Mouse (Mus musculus): ENCODE data around the gene Dhx30.
A peak's percentile ranks its signal among the peaks of the same experiment; 100 is the strongest.
"Not testable (repeated sequence)": the region's sequence is repeated elsewhere in the genome, so short reads cannot be mapped to it uniquely, and the experiment has no call there.

Gene Dhx30

DNA sequence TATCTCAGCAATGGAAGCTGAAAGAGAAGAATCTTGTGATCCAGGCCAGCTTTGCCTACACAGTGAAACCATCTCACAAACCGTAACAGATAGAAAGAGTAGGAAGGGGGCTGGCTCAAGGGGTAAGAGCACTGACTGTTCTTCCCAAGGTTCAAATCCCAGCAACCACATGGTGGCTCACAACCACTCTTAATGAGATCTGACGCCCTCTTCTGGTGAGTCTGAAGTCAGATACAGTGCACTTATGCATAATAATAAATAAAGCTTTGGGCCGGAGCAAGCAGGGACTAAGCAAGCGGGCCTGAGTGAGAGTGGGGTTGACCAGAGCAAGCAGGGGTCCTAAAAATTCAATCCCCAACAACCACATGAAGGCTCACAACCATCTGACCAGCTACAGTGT, 24.3 kb downstream of the Dhx30 start:
- peak; percentile 30 to 34 for DNase-seq

GRCm38 (mm10) chr9:110085693-110086092, 31.9 kb downstream of the Dhx30 start:
- DNase-seq = no peak

DNA sequence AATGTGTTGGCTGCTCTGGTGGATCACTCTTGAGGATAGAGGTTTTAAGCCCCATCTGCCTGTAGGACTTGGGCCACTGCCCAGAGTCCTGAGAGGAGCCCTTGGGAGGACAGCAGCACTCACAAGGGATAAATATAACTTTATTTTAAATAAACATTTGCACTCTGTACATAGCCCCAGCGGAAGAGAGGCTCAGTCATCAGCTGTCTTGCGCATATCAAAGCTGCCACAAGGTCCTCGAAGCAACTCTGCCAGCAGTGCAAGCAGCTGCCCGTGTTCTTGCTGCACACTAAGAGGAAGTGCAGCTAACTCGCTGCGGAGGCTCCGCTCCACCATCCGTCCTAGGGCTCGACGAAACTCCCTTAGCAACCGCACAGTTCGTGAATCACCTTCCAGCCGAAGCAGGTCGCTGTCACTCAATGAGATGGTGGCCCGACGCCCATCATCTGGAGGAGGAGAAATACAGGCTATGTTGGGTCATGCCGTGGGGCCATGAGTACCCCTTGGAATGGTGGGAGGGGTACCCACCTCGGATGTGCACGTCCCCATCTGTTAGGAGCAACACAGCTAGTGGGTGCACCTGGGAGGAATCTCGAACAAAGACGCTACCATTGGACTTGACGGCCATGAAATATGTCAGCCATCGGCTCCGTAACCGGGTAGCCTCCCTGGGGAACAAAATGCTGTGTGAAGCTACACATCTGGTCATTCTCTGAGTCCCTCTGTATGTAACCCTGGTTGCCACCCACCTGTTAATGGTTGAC, 33.2 kb downstream of the Dhx30 start:
- peak; percentile 37 to 44 for DNase-seq

GRCm38 (mm10) chr9:110081066-110081465, 36.6 kb downstream of the Dhx30 start:
- peak in 1 of 2 experiments; percentile 20 for DNase-seq

- DNase-seq = not testable (repeated sequence)
Observed at GRCm38 (mm10) chr9:110076468-110076867, 41.2 kb downstream of the Dhx30 start.

DNA sequence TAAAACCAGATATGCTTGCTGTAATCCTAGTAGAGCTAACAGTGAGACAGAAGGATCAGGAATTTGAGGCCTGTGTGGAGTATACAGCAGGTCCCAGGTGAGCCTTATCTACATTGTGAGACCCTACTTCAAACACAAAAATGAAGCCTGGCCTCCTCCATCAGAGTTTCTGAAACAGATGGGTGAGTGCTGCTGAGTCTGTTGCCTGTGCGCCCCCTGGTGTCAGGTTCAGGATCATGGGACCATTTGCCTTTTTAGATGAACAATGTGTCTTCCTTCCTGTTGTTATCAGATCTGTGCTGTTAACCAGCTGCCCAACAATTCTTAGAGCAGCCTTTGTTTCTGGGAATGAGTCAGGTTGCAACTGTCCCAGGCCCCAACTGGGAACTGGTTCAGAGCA, 45.8 kb downstream of the Dhx30 start:
- DNase-seq = peak; percentile 90 to 93

GRCm38 (mm10) chr9:110071011-110071410, 46.6 kb downstream of the Dhx30 start:
- DNase-seq = peak in 1 of 2 experiments; percentile 9

DNA sequence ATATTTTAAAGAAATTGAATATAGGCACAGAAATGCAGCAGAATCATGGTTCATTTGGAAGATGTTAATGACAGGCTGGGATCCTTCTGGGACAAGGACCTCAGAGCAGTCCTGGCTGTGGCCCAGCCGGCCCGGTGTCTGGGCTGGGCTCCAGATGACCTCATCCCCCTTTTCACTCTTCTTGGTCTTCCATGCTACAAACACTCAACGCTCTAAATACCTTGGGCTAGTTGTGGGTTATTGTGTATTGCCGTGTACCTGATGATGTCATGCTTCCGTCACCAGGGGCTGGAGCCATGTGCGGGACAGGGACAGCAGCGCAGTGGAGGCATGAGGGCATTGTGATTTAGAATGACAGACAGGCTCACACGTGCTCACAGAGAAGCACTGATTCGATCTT, 47.3 kb downstream of the Dhx30 start:
- DNase-seq = peak; percentile 81 to 82

DNA sequence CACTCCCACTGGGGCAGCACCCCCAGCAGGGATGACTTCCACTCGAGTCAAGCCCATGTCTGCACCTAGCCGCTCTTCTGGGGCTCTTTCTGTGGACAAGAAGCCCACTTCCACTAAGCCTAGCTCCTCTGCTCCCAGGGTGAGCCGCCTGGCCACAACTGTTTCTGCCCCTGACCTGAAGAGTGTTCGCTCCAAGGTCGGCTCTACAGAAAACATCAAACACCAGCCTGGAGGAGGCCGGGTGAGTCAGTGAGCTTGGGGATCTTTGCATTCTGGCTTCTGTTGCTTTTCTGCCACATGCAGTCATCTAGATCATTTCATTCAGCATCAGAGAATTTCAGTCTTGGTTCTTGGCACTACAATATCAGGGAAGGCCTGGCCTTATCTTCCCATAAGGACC, 48.9 kb downstream of the Dhx30 start:
- DNase-seq = no peak

DNA sequence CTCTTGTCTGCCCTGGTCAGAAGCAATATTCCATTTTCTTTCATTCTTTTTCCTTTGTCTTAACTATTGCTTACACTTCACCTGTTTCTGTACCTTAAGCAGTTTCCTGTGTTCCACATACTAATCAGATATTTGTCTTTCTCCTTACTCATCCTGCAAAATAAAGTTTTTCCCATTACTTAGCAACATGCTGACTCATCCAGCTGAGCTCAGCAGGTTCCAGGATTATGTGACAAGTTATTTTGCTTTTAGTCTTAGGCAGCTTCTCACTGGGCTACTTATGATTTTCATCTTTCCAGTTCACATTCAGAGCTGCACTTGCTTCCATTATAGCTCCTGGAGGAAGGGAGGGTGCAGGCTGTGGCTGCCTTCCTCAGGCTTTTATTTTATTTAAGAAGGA, 53.0 kb downstream of the Dhx30 start:
- DNase-seq = no peak

GRCm38 (mm10) chr9:110062861-110063260, 54.8 kb downstream of the Dhx30 start:
- DNase-seq = no peak

DNA sequence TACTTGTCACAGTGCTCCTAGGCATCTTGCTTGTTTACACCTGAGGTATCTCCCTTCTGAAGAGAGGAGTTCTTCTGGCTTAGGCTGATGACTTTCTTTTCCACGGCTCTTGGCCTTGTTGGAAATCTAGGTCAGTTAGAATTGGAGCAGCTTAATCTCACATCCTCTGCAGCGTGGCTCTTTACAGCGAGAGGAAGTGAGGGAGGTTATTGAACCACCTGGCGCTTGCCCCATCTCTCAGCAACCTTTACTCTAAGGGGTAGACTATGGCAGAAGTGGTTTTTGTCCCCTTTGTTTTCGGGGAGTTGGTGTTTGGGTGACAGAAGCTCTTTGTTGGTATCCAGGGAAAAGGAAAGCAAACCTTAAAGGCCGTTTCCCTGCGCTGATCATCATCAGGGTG, 55.2 kb downstream of the Dhx30 start:
- no peak for DNase-seq

DNA sequence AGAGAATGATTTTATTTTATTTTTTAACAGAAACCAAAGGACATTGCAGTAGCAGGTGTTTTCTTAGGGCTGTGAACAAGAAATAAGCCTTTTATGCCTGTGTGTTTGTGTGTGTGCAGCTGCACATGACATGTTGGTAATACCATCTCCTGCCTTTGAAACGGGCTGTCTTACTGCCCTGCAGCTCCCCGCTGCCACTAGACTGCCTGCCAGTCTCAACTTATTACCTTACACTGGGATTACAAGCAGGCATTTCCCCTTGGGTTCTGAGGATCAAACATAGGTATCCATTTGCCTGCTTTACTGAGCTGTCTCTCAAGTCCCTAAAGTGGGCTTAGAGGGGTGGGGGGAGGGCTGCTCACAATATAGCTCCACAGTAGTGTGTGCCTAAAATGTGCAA, 56.9 kb downstream of the Dhx30 start:
- DNase-seq = no peak

DNA sequence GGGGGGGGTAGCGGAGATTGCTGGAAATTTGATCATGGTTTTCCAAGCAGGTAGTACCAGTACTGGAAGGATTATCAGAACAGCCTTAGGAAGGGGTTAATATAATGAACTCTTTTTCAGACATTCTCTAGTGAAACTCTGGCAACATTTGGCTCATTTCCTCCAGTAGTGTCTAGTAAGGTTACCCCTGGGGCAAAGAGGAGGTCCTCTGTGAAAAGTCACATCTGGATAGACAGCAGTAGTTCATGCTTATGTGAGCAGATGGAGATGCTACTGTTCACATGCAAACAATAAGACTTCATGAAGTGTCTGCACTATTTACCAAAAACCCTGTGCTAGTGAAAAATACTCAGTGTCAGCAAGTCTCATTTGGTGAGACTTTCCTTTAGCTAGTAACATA, 60.4 kb downstream of the Dhx30 start:
- no peak for DNase-seq

GRCm38 (mm10) chr9:110054781-110055180, 62.8 kb downstream of the Dhx30 start:
- DNase-seq = peak; percentile 14 to 55

GRCm38 (mm10) chr9:110054080-110054421, 63.6 kb downstream of the Dhx30 start:
- peak; percentile 54 to 70 for DNase-seq

DNA sequence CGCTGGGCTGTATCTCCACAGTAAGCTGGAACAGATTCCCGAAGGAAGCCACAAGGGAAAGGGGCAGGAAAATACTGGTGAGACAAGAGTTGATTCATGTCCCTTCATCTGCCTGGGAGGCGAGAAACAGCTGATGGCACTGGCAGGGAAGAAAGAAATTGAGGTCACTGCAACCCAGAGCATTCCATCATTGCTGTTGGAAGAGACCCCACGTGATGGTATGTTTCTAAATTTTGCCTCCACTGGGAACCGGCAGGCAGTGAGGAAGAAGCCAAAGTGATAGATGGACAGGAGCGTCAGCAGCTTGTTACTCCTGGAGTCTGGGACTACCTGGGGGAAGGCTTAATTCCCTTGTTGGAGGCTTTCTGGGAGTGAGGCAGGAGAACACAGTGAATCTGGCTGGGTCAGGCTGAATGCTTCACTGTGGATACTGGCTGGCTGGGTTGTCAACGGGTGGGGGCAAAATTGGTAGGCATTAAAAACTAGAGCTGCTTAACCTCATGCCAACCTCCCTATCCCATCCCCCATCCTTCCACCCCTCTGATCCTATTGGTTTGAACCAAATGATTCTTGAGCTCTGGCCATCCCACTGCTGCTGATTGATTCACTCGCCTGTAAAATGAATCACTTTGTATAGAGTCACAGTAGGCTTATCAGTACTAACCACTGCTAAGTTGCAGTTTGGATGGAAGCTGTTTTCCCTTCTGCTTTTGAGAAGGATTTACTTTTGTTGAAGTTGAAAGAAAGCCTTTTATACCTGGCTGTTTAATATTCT, 64.1 kb downstream of the Dhx30 start:
- DNase-seq = peak; percentile 87 to 89

DNA sequence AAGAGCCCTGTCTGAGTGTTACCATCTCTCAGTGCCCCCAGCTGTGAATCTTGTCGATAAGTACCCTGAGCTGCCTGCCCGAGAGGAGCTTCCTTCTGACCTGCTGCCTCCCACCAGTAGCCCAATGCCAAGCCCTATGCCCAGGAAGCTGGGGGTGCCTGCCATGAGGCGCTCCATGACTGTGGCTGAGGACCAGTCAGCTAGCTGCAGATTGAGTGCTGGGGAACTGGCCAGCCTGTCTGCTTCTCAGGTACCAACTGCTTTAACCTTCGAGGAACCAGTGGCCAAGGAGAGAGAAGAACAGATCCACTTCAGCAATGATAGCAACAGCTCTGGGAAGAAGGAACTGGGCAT, 64.7 kb downstream of the Dhx30 start:
- DNase-seq = peak in 1 of 2 experiments; percentile 68

- DNase-seq = peak; percentile 72 to 79
Observed at GRCm38 (mm10) chr9:110051869-110052661, 65.6 kb downstream of the Dhx30 start.

- peak in 1 of 2 experiments; percentile 20 for DNase-seq
Observed at GRCm38 (mm10) chr9:110051184-110051583, 66.4 kb downstream of the Dhx30 start.

DNA sequence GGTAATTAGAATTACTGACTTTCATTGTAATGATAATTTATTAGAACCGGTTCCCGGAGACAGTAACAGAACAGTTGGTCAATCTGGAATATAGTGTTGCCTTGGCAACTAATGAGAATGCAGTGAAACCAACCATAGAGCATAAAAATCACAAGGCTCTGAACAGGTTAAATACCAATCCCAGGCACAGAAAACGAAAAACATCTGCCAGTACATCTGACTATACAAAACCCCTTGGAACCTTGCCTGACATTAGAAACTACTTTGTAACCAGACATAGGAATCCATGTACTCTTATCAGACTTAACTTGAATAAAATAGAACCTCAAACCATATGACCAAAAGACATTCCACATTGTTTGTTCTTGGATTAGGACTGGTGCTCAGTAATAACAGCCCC, 69.8 kb downstream of the Dhx30 start:
- no peak for DNase-seq

DNA sequence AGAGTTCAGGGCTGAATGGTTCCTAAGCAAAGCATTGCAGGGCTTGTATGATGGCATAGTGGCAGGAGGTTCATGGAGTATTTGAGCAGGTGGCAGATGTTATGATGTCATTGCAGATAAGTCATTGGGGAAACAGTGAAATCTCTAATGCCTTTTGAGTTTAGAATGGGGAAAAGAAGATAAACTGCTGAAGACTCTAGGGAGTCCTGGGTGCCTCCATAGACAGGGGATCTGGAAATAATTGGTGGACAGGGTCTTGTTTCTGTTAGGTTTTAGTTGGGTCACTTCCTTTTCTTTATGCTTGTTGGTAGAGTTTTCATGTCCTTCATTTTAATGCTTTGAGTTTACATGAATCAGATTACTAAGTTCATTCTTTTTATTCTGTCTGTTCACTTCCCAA, 70.4 kb downstream of the Dhx30 start:
- DNase-seq = no peak

DNA sequence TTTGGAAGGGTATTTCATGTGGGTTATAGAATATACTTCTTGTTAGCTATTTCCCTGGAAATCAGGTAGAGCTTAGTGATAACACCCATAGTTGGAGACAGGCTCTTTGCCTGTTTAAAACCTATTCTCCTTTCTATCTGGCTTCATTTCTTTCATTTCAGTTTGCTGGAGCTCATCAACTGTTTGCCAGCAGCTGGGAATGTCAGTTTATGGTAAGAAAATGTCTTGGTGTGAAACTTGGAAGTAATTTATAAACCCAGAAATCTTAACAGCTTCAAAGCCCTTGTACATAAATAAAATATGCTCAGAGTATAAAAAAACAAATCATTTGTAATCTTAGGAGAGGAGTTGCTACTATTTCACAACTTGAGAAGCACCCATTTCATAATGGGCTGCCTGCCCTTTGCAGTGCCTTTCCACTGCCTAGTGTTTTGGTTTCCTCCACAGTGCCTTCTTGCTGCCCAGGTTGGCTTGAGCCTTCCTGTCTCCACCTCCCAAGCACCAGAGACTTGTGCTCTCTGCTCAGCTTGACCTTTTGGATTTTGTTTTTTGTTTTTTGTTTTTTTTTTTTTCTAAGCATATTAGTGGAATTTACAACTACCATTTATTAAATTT, 71.8 kb downstream of the Dhx30 start:
- DNase-seq = no peak
